Mouse (Mus musculus) bone marrow macrophage, adult 2 months (primary cell): ENCODE measurements around the gene Cpm.

Experiments used
- CTCF ChIP-seq: IDR thresholded peaks from 2 replicates; pipeline ENCODE4 v1.5.1; 2012; ENCODE audit warnings: low read depth, mild to moderate bottlenecking, low read length, moderate library complexity
- POLR2A ChIP-seq: IDR thresholded peaks from 2 replicates; pipeline ENCODE4 v1.6.1; 2012; ENCODE audit warnings: mild to moderate bottlenecking, low read depth, low read length, borderline replicate concordance

- TF ChIP-seq CTCF (no peak), POLR2A (no peak)
These were observed 95.6 kb downstream of the Cpm start for GRCm38 (mm10) chr10:117724804-117725361.
